Mouse (Mus musculus) C2C12 (cell line): Measurements from ENCODE around the gene Lrrc4c. TPM values are rescaled to one million over a fixed set of nuclear protein-coding genes. Genes with fewer than 3 reads are reported as not detected.

Experiments used
- H3K27me3 ChIP-seq: one replicate; pipeline ENCODE4 v1.6.1; 2011; ENCODE audit not compliant: control insufficient read depth, insufficient read depth, insufficient read length
- H3K36me3 ChIP-seq: one replicate; pipeline ENCODE4 v1.6.1; 2011; ENCODE audit not compliant: control insufficient read depth, insufficient read depth
- H3K4me3 ChIP-seq: one replicate; pipeline ENCODE4 v1.5.1; 2011; ENCODE audit warnings: mild to moderate bottlenecking, control low read depth; ENCODE audit not compliant: poor library complexity, insufficient read depth, severe bottlenecking
- H3K79me2 ChIP-seq: one replicate; pipeline ENCODE4 v1.6.1; 2011; ENCODE audit not compliant: control insufficient read depth, insufficient read depth
- H3K79me3 ChIP-seq: one replicate; pipeline ENCODE4 v1.6.1; 2011; ENCODE audit warnings: low read depth, control low read depth
- H3ac ChIP-seq: one replicate; pipeline ENCODE3; 2011; ENCODE audit warnings: low read depth; ENCODE audit not compliant: control insufficient read depth, insufficient read length
- CEBPB ChIP-seq: IDR thresholded peaks from one replicate; pipeline ENCODE4 v1.6.1; 2011; ENCODE audit warnings: low read depth, mild to moderate bottlenecking, control low read depth, moderate library complexity
- CTCF ChIP-seq: IDR thresholded peaks from one replicate; pipeline ENCODE4 v1.5.1; 2011; ENCODE audit not compliant: control insufficient read depth, insufficient read depth, insufficient read length
- FOSL1 ChIP-seq: IDR thresholded peaks from one replicate; pipeline ENCODE4 v1.8.0; 2011; ENCODE audit warnings: mild to moderate bottlenecking, low read length; ENCODE audit not compliant: poor library complexity, insufficient read depth, severe bottlenecking
- MAX ChIP-seq: IDR thresholded peaks from one replicate; pipeline ENCODE4 v1.6.1; 2011; ENCODE audit warnings: mild to moderate bottlenecking, control low read depth
- MYOD1 ChIP-seq: IDR thresholded peaks from one replicate; pipeline ENCODE4 v1.6.1; 2011; ENCODE audit warnings: low read depth; ENCODE audit not compliant: control insufficient read depth, insufficient read length
- MYOG ChIP-seq: IDR thresholded peaks from one replicate; pipeline ENCODE4 v1.6.1; 2011; ENCODE audit not compliant: control insufficient read depth, insufficient read length; ENCODE audit errors: extremely low read depth
- USF1 ChIP-seq: IDR thresholded peaks from one replicate; pipeline ENCODE4 v1.6.1; 2011; ENCODE audit warnings: low read depth, mild to moderate bottlenecking, control low read depth, moderate library complexity
- polyA plus RNA-seq: library from polyadenylated mRNA; unstranded; fragments of >200 nt; fragmentation: generic; extraction: Trizol; gene quantifications from one replicate; pipeline ENCODE4 v1.2.1, GENCODE M21; 2012; ENCODE audit warnings: missing spikeins

The Lrrc4c gene
- polyA plus RNA-seq, 1 experiment = 1.6 TPM

- Histone ChIP-seq H3K79me2 (no peaks in the 10 kb centered on the region), H3K27me3 (no peaks in the 10 kb centered on the region), H3ac (no peak overlapping the region), H3K36me3 (no peaks in the 10 kb centered on the region), H3K79me3 (no peaks in the 10 kb centered on the region), H3K4me3 (no peak overlapping the region)
- TF ChIP-seq USF1 = no peak
- TF ChIP-seq CTCF = no peak
- no peak for TF ChIP-seq FOSL1
- no peak for TF ChIP-seq MAX
Observed at GRCm38 (mm10) chr2:96714561-96714960, 396.6 kb downstream of the Lrrc4c start.

- Histone ChIP-seq H3ac (no peak overlapping the region), H3K4me3 (no peak overlapping the region), H3K79me2 (no peaks in the 10 kb centered on the region), H3K79me3 (no peaks in the 10 kb centered on the region), H3K36me3 (no peaks in the 10 kb centered on the region), H3K27me3 (no peaks in the 10 kb centered on the region)
- TF ChIP-seq MYOG (no peak), CEBPB (no peak), MYOD1 (no peak), USF1 (no peak), CTCF (no peak), FOSL1 (no peak), MAX (no peak)
Observed at GRCm38 (mm10) chr2:96717353-96717752, 399.4 kb downstream of the Lrrc4c start.

GRCm38 (mm10) chr2:96723395-96723794 is 405.4 kb downstream of the Lrrc4c start:
- TF ChIP-seq USF1 (no peak), FOSL1 (no peak), CEBPB (no peak), MAX (no peak), MYOG (no peak), CTCF (no peak)
- Histone ChIP-seq H3K79me2 (no peaks in the 10 kb centered on the region), H3K27me3 (no peaks in the 10 kb centered on the region)

GRCm38 (mm10) chr2:96736081-96736480 is 418.1 kb downstream of the Lrrc4c start:
- no peaks in the 10 kb centered on the region for H3K79me2 ChIP-seq
- no peaks in the 10 kb centered on the region for H3K27me3 ChIP-seq
- no peak for TF ChIP-seq MAX
- no peak overlapping the region for H3ac ChIP-seq
- H3K79me3 ChIP-seq = no peaks in the 10 kb centered on the region
- H3K4me3 ChIP-seq = no peak overlapping the region
- no peaks in the 10 kb centered on the region for H3K36me3 ChIP-seq

More at GRCm38 (mm10) chr2:96723395-96723794, 405.4 kb downstream of the Lrrc4c start:
- H3K79me3 ChIP-seq = no peaks in the 10 kb centered on the region
- no peaks in the 10 kb centered on the region for H3K36me3 ChIP-seq
- H3ac ChIP-seq = no peak overlapping the region
- H3K4me3 ChIP-seq = no peak overlapping the region

GRCm38 (mm10) chr2:96755066-96755465 is 437.1 kb downstream of the Lrrc4c start:
- Histone ChIP-seq H3K36me3 (no peaks in the 10 kb centered on the region), H3ac (no peak overlapping the region), H3K79me2 (no peaks in the 10 kb centered on the region), H3K79me3 (no peaks in the 10 kb centered on the region), H3K27me3 (no peaks in the 10 kb centered on the region), H3K4me3 (no peak overlapping the region)
- TF ChIP-seq MYOD1 = no peak
- no peak for TF ChIP-seq CEBPB
- TF ChIP-seq MAX = no peak
- no peak for TF ChIP-seq MYOG
- no peak for TF ChIP-seq CTCF
- no peak for TF ChIP-seq USF1

GRCm38 (mm10) chr2:96757701-96758100 is 439.7 kb downstream of the Lrrc4c start:
- H3K79me3 ChIP-seq = no peaks in the 10 kb centered on the region
- H3ac ChIP-seq = no peak overlapping the region
- no peaks in the 10 kb centered on the region for H3K79me2 ChIP-seq
- no peaks in the 10 kb centered on the region for H3K36me3 ChIP-seq
- H3K27me3 ChIP-seq = no peaks in the 10 kb centered on the region
- no peak for TF ChIP-seq MAX
- no peak overlapping the region for H3K4me3 ChIP-seq

GRCm38 (mm10) chr2:96763538-96763937 is 445.6 kb downstream of the Lrrc4c start:
- H3K36me3 ChIP-seq = no peaks in the 10 kb centered on the region
- H3K79me2 ChIP-seq = no peaks in the 10 kb centered on the region
- H3ac ChIP-seq = no peak overlapping the region
- TF ChIP-seq USF1 (no peak), CTCF (no peak), MYOD1 (no peak), MAX (no peak), CEBPB (no peak), MYOG (no peak), FOSL1 (no peak)
- H3K79me3 ChIP-seq = no peaks in the 10 kb centered on the region
- H3K27me3 ChIP-seq = no peaks in the 10 kb centered on the region
- H3K4me3 ChIP-seq = no peak overlapping the region
